Mouse (Mus musculus) left cerebral cortex, postnatal 36 days (tissue): ENCODE measurements around the gene Scly. TPM values are rescaled to one million over a fixed set of nuclear protein-coding genes. Genes with fewer than 3 reads are reported as not detected.
A peak's percentile ranks its signal among the peaks of the same experiment; 100 is the strongest.

Source experiments
- DNase-seq, 2 experiments: peaks; one replicate each; pipeline ENCODE4 v3.0.0; 2021 to 2022; ENCODE audit warnings: low spot score in 2 of 2, mixed read lengths in 1 of 2
- intact Hi-C: fragments of 180-260 bp; cut with DNase I; formaldehyde crosslinking; loops from one replicate; pipeline ENCODE4 v1.15.1; 2025
- total RNA-seq, 2 experiments: library from RNA; stranded (reverse); gene quantifications; 2 replicates each; pipeline ENCODE4 v1.2.3; 2021

Gene Scly
- 10 to 100 TPM; 20.6 to 23.1 TPM for total RNA-seq

GRCm38 (mm10) chr1:91297799-91298744 is at the start of gene Scly:
Gene Scly, plus strand, starts transcription at chr1:91298338.
- intact Hi-C loops: no loop called here
- peak; percentile 93 to 95 for DNase-seq

GRCm38 (mm10) chr1:91248970-91249369 is 49.2 kb upstream of the Scly start:
- DNase-seq: no peak
- intact Hi-C loops: no loop called here

- intact Hi-C loops: no loop called here
- DNase-seq: peak; percentile 94 to 95
These were observed 48.3 kb upstream of the Scly start, which contains the start of gene Ube2f for GRCm38 (mm10) chr1:91249564-91250414. Gene Ube2f, plus strand, starts transcription at chr1:91250304.

GRCm38 (mm10) chr1:91250415-91251147 is 47.6 kb upstream of the Scly start:
- intact Hi-C loops: no loop called here
- no peak for DNase-seq

GRCm38 (mm10) chr1:91251148-91251650 is 46.9 kb upstream of the Scly start:
- no peak for DNase-seq
- intact Hi-C loops: no loop called here

GRCm38 (mm10) chr1:91251927-91252326 is 46.2 kb upstream of the Scly start:
- intact Hi-C loops: no loop called here

GRCm38 (mm10) chr1:91257918-91258317 is 40.2 kb upstream of the Scly start:
- DNase-seq: no peak
- intact Hi-C loops: no loop called here

More at GRCm38 (mm10) chr1:91251927-91252326, 46.2 kb upstream of the Scly start:
- no peak for DNase-seq

- intact Hi-C loops: no loop called here
- no peak for DNase-seq
These were observed 38.3 kb upstream of the Scly start for GRCm38 (mm10) chr1:91259794-91260193.

- no peak for DNase-seq
- intact Hi-C loops: no loop called here
These were observed 35.6 kb upstream of the Scly start for GRCm38 (mm10) chr1:91262508-91262907.

- DNase-seq: no peak
- intact Hi-C loops: no loop called here
These were observed 25.9 kb upstream of the Scly start for GRCm38 (mm10) chr1:91272260-91272659.

- intact Hi-C loops: no loop called here
- no peak for DNase-seq
These were observed 21.6 kb upstream of the Scly start for GRCm38 (mm10) chr1:91276581-91276980.

GRCm38 (mm10) chr1:91277480-91277879 is 20.7 kb upstream of the Scly start:
- intact Hi-C loops: no loop called here
- no peak for DNase-seq

- intact Hi-C loops: no loop called here
- DNase-seq: no peak
These were observed 19.6 kb upstream of the Scly start for GRCm38 (mm10) chr1:91278410-91279119.

- intact Hi-C loops: no loop called here
- no peak for DNase-seq
These were observed 19.0 kb upstream of the Scly start for GRCm38 (mm10) chr1:91279126-91279525.

GRCm38 (mm10) chr1:91282582-91282981 is 15.6 kb upstream of the Scly start:
- DNase-seq: no peak
- intact Hi-C loops: no loop called here

- DNase-seq: no peak
- intact Hi-C loops: no loop called here
These were observed 8.8 kb upstream of the Scly start for GRCm38 (mm10) chr1:91289375-91289774.

GRCm38 (mm10) chr1:91292101-91292825 is 5.9 kb upstream of the Scly start:
- intact Hi-C loops: no loop called here
- DNase-seq: no peak

- DNase-seq: no peak
- intact Hi-C loops: no loop called here
These were observed 2.6 kb upstream of the Scly start for GRCm38 (mm10) chr1:91295544-91295943.
